Mouse (Mus musculus) ovary, postnatal 10 days (tissue): ENCODE results near the gene Abhd17c.
A peak's percentile ranks its signal among the peaks of the same experiment; 100 is the strongest.
"Not testable (repeated sequence)": the region's sequence is repeated elsewhere in the genome, so short reads cannot be mapped to it uniquely, and the experiment has no call there.

ENCODE experiments used
- DNase-seq: peaks from one replicate; pipeline ENCODE4 v3.0.0; 2022; ENCODE audit warnings: low spot score

Gene Abhd17c

DNA sequence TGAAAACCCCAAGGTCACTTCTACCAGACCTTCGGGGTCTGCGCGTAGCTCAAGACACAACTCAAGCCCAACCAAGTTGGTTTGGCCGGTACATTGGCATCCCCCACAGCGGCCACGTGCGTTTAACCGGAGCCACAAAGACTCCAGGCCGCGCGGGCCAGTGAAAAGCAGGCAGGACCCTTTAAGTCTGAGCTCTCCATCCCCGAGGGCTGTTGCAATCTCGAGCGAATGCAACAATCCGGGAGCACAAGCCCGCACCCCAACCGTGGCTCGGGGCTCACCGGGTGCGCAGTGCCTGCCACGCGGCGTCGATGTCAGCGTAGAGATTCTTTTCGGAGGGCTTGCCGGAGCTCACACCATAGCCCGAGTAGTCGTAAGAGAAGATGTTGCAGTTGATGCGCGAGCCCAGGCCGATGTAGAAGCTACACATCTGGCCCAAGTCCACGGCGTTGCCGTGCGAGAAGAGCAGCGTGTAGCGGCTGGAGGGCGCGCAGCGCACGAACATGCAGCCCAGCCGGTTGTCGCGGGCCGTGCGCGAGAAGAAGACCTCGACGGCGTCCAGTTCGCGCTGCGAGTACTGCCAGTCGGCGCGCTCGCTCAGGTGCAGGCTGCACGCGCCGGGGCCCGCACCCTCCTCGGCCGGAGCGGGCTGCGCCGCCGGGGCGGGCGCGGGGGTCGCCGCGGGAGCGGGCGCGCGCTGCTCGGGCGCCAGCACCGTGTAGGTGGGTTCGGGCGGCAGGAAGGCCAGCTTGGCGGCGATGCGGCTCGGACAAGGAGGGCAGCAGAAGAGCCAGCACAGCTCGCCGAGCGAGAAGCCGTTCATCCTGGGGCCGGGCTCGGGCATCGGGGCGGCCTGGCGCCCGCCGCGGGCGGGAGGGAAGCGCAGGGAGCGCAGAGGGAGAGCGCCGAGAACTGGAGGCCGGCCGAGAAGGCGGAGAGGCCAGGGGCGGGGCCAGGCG lies at the start of gene Abhd17c:
Gene Abhd17c, minus strand, starts transcription at position 893 of the 959 bp plus-strand sequence.
- DNase-seq = peak; percentile 42

DNA sequence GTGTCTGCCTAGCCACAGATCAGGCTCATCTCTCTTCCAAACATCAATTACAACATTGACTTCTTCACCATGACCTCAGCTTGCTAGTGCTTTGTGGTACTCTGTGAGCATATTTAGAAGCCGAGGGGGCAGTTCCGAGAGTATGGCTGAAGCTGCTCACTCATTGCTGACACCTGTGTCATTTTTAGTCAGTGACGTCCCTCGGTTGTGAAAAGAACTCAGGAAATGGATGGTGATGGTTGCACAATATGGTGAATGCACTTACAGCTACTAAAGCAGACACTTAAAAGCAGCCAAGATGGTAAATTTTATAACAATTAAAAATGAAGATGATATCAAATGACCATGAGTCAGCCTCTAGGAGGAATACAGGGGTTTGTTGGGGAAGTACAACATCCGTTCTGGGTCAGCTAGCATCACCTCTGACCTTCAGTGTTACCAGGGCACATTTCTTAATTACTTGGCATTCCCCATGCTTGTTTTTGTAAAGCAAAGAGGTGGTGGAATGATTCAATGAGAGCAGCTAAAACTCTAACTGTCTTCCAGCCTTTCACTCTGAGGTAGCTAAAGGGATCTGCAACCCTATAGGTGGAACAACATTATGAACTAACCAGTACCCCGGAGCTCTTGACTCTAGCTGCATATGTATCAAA lies 45.6 kb upstream of the Abhd17c start:
- DNase-seq = no peak

DNA sequence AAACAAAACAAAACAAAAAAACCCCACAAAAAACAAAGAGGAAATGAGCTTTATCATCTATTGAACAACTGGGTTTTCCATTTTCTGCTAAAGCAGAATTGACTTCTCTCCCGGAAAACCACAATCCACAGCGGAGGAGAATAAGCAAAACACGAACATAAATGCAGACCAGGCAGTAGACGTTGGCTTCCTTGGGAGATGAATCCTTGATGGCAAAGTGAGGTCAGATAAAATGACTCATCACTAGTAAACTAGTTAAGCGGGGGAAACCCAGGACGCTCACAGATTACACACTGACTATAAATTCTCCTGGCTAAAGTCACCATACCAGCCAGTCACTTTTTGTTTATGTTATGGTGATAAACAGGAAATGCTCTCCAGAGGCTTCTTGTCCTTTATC lies 44.5 kb upstream of the Abhd17c start:
- no peak for DNase-seq

- DNase-seq = no peak
These were observed 40.6 kb upstream of the Abhd17c start for GRCm38 (mm10) chr7:84192256-84192655.

DNA sequence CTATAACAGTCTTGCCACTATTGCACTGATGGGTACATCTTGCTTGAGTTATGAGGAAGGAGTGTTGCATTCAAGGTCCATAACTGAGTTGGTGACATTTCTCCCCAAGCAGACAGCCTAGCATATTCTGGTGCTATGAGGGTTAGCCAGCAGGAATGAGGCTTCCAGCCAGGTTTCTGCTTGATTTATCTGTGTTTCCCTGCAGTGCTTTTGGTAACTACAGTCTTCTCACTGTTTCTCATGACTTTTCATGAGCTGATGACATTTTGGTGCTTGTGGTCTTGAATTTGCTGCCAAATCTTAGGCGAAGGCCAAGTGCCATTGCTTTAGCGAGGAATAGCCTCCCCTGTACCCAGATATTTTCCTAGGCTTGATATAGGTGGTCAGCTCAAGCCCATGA lies 39.8 kb upstream of the Abhd17c start:
- DNase-seq = no peak

GRCm38 (mm10) chr7:84188196-84188595 lies 36.5 kb upstream of the Abhd17c start:
- no peak for DNase-seq

DNA sequence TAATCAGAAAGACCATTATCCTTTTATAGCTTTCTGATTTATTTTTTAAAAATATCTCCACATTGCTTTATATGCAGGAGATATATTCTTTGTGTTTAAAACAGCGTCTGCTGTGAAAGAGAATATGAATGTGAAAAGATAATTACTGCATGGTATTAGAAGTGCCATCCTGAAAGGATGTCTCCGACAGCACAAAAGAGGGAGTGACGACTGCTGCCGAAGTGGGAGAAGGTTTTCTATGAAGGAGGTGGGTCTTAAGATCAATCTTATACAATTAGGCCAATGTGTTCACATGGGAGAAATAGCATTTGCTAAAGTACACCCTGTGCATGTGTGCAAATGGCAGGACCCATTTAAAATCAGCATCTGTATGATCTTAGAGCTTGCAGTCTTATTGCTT lies 33.5 kb upstream of the Abhd17c start:
- DNase-seq = no peak

GRCm38 (mm10) chr7:84184703-84185102 lies 33.0 kb upstream of the Abhd17c start:
- DNase-seq = no peak

GRCm38 (mm10) chr7:84178809-84179208 lies 27.1 kb upstream of the Abhd17c start:
- not testable (repeated sequence) for DNase-seq

GRCm38 (mm10) chr7:84174655-84175448 lies 23.2 kb upstream of the Abhd17c start:
- no peak for DNase-seq

DNA sequence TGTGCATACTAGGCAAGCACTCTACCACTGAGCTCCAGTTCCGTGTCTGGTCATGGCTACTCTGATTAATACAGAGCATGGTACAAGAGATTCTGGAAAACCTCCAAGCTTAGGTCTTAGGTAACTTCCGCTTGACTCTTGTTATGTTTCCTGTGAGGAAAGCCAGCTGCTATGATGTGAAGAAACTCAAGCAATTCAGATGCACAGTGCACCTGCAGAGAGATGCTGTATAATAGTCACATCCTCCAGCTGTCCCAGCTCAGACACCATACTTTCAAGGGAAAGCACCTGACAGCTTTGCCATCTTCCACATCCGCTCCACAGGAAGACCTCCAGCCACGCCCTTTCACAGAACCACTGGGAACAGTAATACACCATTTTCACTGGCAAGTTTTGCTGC lies 21.7 kb upstream of the Abhd17c start:
- no peak for DNase-seq

DNA sequence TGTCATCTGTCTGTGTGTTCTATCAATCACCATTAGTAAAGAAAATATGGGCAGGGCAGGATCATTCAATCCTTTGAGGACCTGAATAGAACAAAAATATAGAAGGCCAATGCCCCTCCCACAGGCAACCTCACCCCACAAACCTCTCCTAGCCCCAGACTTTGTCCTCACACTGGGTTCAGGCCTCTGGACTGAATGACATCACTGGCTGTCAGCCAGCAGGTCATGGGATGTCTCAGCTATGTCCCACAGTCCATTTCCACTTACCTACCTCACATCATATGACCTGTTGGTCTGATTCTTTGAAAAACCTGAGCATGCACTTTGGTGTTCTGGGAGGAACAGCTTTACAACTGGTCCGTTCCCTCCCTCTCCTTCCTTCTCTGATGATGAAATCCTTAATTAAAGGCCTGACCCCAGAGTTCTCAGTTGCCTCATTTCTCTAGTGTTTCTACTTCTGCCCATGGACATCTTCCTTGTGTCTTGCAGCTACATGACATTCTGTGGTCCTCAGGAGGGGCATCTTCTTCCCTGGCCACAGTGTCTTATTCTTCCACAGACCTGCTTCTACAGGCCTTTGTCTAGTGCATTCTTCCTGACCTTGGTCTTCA lies 19.6 kb upstream of the Abhd17c start:
- DNase-seq = no peak

DNA sequence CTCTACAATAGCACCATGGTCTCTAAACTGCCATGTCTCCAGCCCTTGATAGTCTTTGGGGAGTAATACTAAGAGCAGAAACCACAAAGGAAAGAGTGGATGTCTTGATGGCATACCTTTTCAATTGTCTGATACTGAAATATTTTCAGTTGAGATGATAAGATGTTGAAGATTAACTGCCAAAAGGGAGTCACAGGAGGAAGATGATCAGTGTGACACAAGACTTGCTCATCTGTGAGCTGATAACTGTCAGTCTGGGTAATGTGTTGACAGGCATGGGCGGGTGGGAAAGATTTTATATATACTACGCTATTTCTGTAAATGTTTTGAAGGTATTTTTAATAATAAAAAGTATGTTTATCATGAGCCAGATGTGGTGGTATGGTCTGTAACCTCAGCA lies 16.7 kb upstream of the Abhd17c start:
- DNase-seq = no peak

DNA sequence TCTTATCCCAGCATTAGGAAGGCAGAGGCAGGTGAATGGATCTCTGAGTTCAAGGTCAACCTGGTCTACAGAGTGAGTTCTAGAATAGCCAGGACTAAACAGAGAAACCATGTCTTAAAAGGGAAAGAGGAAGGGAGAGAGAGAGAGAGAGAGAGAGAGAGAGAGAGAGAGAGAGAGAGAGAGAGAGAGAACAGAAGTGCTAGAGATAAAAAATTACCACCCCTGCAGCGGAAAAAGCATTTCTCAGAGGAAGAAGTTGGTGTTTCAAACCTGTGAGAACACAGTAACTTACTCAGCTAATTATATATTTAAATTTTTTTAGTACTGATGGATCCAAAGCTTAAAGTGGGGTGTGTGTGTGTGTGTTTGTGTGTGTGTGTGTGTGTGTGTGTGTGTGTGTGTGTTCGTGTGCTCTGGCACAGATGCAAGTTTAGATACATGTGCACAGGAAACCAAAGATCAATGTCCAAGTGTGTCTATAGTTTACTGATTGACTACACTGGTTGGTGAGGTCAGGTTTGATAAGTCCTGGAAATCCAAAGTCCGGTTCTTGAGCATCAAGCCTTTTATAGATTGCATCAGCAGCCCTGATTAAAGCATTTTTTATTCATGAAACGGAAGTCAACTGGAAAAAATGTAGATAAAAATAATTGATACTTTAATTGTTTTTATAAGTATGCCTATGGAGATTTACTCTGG lies 15.2 kb upstream of the Abhd17c start:
- no peak for DNase-seq

- DNase-seq = no peak
These were observed 14.3 kb upstream of the Abhd17c start for GRCm38 (mm10) chr7:84166007-84166406.

- DNase-seq = no peak
These were observed 13.6 kb upstream of the Abhd17c start for GRCm38 (mm10) chr7:84165288-84165687.

- no peak for DNase-seq
These were observed 13.2 kb upstream of the Abhd17c start for GRCm38 (mm10) chr7:84164880-84165279.

- no peak for DNase-seq
These were observed 12.7 kb upstream of the Abhd17c start for GRCm38 (mm10) chr7:84164419-84164818.

DNA sequence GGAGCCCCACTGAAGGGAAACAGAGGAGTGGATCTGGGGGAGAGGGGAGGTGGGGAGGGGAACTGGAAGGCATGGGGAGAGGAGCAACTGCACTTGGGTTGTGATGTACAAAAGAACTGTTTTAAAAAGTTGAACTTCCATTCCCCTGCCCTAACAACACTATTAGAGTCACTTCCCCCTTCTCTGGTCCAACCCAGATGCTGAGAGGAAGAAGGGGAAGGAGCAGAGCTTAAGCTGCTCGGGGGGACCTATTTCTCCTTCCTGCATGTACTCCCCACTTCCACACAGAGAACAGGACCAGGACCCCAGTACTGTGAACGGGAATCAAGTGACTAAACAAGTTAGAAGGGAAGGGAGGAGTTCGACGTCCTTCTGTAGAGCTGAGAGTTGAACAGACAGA lies 11.9 kb upstream of the Abhd17c start:
- DNase-seq = no peak

GRCm38 (mm10) chr7:84159414-84159813 lies 7.7 kb upstream of the Abhd17c start:
- no peak for DNase-seq

DNA sequence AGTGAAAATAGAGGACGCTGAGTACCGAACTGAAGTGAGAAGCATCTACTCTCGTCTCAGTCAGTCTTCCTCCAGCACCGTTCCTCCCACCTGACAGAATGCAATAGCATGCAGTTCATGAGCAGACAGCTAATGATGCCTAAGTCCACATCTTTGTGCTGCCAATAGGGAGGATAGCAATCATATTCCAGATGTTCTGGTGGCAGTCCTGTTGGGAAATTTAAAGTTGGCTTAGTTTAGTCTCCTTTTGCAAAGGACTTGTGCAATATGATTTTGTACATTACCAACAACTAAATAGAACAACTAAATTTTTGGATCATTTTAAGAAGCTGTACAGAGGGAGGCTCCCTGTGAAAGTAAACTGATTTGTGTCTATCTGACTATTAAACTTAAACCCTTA lies 2.1 kb upstream of the Abhd17c start:
- DNase-seq = no peak
